Mouse (Mus musculus) spleen, adult 2 months (tissue): ENCODE results near the gene Grk4.

ENCODE experiments used
- CTCF ChIP-seq: fragments of 200-500 bp; IDR thresholded peaks from 2 replicates; pipeline ENCODE4 v1.5.1; 2011; ENCODE audit warnings: mild to moderate bottlenecking, inconsistent platforms; ENCODE audit not compliant: insufficient read depth, insufficient read length, insufficient replicate concordance; ENCODE audit errors: extremely low read depth
- POLR2A ChIP-seq: fragments of 200-500 bp; IDR thresholded peaks from 2 replicates; pipeline ENCODE4 v1.6.1; 2011; ENCODE audit warnings: low read depth, low read length, inconsistent platforms

GRCm38 (mm10) chr5:34708436-34708835 is 48.3 kb downstream of the Grk4 start:
- TF ChIP-seq CTCF: no peak
- TF ChIP-seq POLR2A: no peak
